Mouse (Mus musculus) midbrain, embryonic 10.5 days (tissue): ENCODE measurements around the gene Slc2a6. TPM values are rescaled to one million over a fixed set of nuclear protein-coding genes. Genes with fewer than 3 reads are reported as not detected.

ENCODE experiments used
- DNase-seq: peaks from one replicate; pipeline ENCODE4 v3.0.0-alpha.2; 2017; ENCODE audit warnings: low spot score
- H3K27ac ChIP-seq: fragments of 300-500 bp; sonication (generic); replicated peaks from 2 replicates; pipeline ENCODE4 v1.5.1; 2016; ENCODE audit warnings: mild to moderate bottlenecking
- H3K27me3 ChIP-seq: fragments of 300-500 bp; sonication (generic); 2 replicates; pipeline ENCODE4 v1.6.1; 2016; ENCODE audit warnings: low read depth, mild to moderate bottlenecking; ENCODE audit not compliant: poor library complexity, severe bottlenecking
- H3K36me3 ChIP-seq: fragments of 300-500 bp; sonication (generic); 2 replicates; pipeline ENCODE4 v1.6.1; 2016; ENCODE audit warnings: mild to moderate bottlenecking, moderate library complexity
- H3K4me1 ChIP-seq: fragments of 300-500 bp; sonication (generic); 2 replicates; pipeline ENCODE4 v1.6.1; 2016
- H3K4me3 ChIP-seq: fragments of 300-500 bp; sonication (generic); 2 replicates; pipeline ENCODE4 v1.5.1; 2016; ENCODE audit warnings: mild to moderate bottlenecking, moderate library complexity
- H3K9me3 ChIP-seq: fragments of 300-500 bp; sonication (generic); replicated peaks from 2 replicates; pipeline ENCODE4 v1.6.1; 2016; ENCODE audit warnings: mild to moderate bottlenecking
- WGBS: fragments of 180-500 bp; shearing (Covaris S2); methylation state at CpG from one replicate; pipeline ENCODE4 v1.1.7; 2016; 5-methylcytosine and 5-hydroxymethylcytosine counted together
- polyA plus RNA-seq: library from polyadenylated mRNA; unstranded; fragments of >200 nt; fragmentation: Nextera tagmentation; extraction: Ambion mirVana; gene quantifications from 2 replicates; pipeline ENCODE4 v1.2.1, GENCODE M21; 2016

Gene Slc2a6
- polyA plus RNA-seq, 1 experiment from 2014 or later, result 3.1 TPM

- no peak for DNase-seq
- Histone ChIP-seq H3K4me1 (no peaks in the 10 kb centered on the region), H3K9me3 (no peaks in the 10 kb centered on the region), H3K27me3 (no peaks in the 10 kb centered on the region), H3K27ac (no peak overlapping the region), H3K4me3 (no peak overlapping the region), H3K36me3 (no peaks in the 10 kb centered on the region)
- WGBS, result 78% methylated on average over 3 of the region's 3 CpGs
These were observed 33.9 kb downstream of the Slc2a6 start for GRCm38 (mm10) chr2:26993936-26994335.

GRCm38 (mm10) chr2:26984640-26985039 lies 43.2 kb downstream of the Slc2a6 start:
- H3K27me3 ChIP-seq, result no peaks in the 10 kb centered on the region
- H3K36me3 ChIP-seq, result no peaks in the 10 kb centered on the region
- no peak for DNase-seq
- no peaks in the 10 kb centered on the region for H3K4me1 ChIP-seq
- H3K9me3 ChIP-seq, result no peaks in the 10 kb centered on the region
- no peak overlapping the region for H3K4me3 ChIP-seq
- H3K27ac ChIP-seq, result no peak overlapping the region
- 83% methylated on average over 5 of the region's 5 CpGs for WGBS

- no peaks in the 10 kb centered on the region for H3K4me1 ChIP-seq
- no peaks in the 10 kb centered on the region for H3K27me3 ChIP-seq
- H3K36me3 ChIP-seq, result no peaks in the 10 kb centered on the region
- H3K4me3 ChIP-seq, result no peak overlapping the region
- H3K27ac ChIP-seq, result no peak overlapping the region
- H3K9me3 ChIP-seq, result no peaks in the 10 kb centered on the region
- DNase-seq, result no peak
- 80% methylated on average over 2 of the region's 2 CpGs for WGBS
These were observed 43.6 kb downstream of the Slc2a6 start for GRCm38 (mm10) chr2:26984179-26984578.

- DNase-seq, result no peak
- Histone ChIP-seq H3K4me3 (no peak overlapping the region), H3K27me3 (no peaks in the 10 kb centered on the region), H3K4me1 (no peaks in the 10 kb centered on the region), H3K9me3 (no peaks in the 10 kb centered on the region), H3K27ac (no peak overlapping the region), H3K36me3 (no peaks in the 10 kb centered on the region)
- 78% methylated on average over 1 of the region's 1 CpGs for WGBS
These were observed 47.4 kb downstream of the Slc2a6 start for GRCm38 (mm10) chr2:26980361-26980760.

DNA sequence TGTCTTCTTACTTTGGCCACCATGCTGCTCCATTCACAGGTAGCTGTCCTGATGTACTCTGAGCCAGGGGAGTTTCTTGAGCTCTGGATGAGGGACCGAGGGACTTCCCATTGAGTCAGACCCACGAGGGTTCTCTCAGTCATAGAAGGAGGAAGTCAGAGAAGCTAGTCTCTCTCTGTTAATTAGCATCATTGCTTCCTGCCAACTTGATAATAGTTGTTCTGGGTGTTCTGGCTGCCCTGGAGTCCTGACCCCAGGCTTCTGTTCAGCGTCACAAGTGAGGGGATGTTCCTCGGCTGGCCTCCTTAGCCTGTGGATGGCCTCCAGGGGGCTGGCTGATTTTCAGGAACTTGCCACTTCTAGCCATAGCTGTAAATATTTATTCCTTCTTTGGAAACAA lies 53.8 kb downstream of the Slc2a6 start:
- no peaks in the 10 kb centered on the region for H3K36me3 ChIP-seq
- no peaks in the 10 kb centered on the region for H3K9me3 ChIP-seq
- peaks cover 4% of the 10 kb centered on the region; the same call in 1 of the 2 replicates for H3K4me1 ChIP-seq
- DNase-seq, result no peak
- H3K4me3 ChIP-seq, result no peak overlapping the region
- H3K27me3 ChIP-seq, result no peaks in the 10 kb centered on the region
- no peak overlapping the region for H3K27ac ChIP-seq
- WGBS, result 72% methylated on average over 4 of the region's 4 CpGs

DNA sequence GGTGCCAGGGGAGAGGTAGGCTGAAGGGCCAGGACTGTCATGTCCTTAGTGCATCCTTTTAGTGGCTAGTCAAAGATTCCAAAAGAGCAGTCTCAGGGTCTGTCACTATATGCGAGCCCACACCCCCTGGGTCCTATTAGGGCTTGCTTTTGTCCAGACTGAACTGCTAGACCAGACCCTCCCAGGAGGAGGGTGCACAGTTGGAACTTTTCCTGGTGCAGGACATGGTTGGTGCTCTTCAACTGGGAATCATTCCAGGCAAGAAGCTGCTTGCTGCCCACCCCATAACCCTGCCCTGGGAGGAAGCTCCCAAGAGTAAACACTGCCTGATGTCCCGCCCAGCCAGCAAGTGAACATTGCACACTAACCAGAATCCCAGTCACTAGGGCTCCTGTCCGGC lies 54.7 kb downstream of the Slc2a6 start, which contains the start of gene Adamts13:
TSS of gene Adamts13 (plus strand) at position 301 of the 400 bp plus-strand sequence.
- Histone ChIP-seq H3K9me3 (no peaks in the 10 kb centered on the region), H3K27ac (no peak within 1 kb of the TSS), H3K36me3 (no peaks in the 10 kb centered on the region), H3K4me1 (peaks cover 4% of the 10 kb centered on the region; the same call in 1 of the 2 replicates), H3K27me3 (no peaks in the 10 kb centered on the region), H3K4me3 (no peak within 1 kb of the TSS)
- DNase-seq, result no peak
- 68% methylated on average over 3 of the region's 3 CpGs for WGBS

Other genes with a start within 250 kb of the Slc2a6 start
- not detected in 2 replicates for gene Abo, start 163.0 kb downstream of the Slc2a6 start, polyA plus RNA-seq
- gene Surf6, start 125.1 kb downstream of the Slc2a6 start, polyA plus RNA-seq, result 32.9 and 35.2 TPM in 2 replicates
- gene Med22, start 117.3 kb downstream of the Slc2a6 start, polyA plus RNA-seq, result 122 and 137 TPM in 2 replicates
- 595 and 683 TPM in 2 replicates for gene Rpl7a, start 117.2 kb downstream of the Slc2a6 start, polyA plus RNA-seq
- 53.6 and 58.6 TPM in 2 replicates for gene Surf2, start 111.6 kb downstream of the Slc2a6 start, polyA plus RNA-seq
- gene Surf1, start 111.5 kb downstream of the Slc2a6 start, polyA plus RNA-seq, result 47.8 and 53.0 TPM in 2 replicates
- 156 and 159 TPM in 2 replicates for gene Surf4, start 94.1 kb downstream of the Slc2a6 start, polyA plus RNA-seq
- 0.05 and 0.06 TPM in 2 replicates for gene Stkld1, start 94.0 kb downstream of the Slc2a6 start, polyA plus RNA-seq
- 52.6 and 57.7 TPM in 2 replicates for gene Rexo4, start 63.6 kb downstream of the Slc2a6 start, polyA plus RNA-seq
- gene Adamts13, start 54.6 kb downstream of the Slc2a6 start, polyA plus RNA-seq, result not detected in 2 replicates
- 90.7 and 117 TPM in 2 replicates for gene Cacfd1, start 18.1 kb downstream of the Slc2a6 start, polyA plus RNA-seq
- not detected in 2 replicates for gene Mymk, start 44.2 kb upstream of the Slc2a6 start, polyA plus RNA-seq
- gene Adamtsl2, start 51.4 kb upstream of the Slc2a6 start, polyA plus RNA-seq, result 4.8 and 6.3 TPM in 2 replicates
- gene Fam163b, start 114.5 kb upstream of the Slc2a6 start, polyA plus RNA-seq, result 0.06 and 0.22 TPM in 2 replicates
- gene Dbh, start 137.2 kb upstream of the Slc2a6 start, polyA plus RNA-seq, result 1.1 TPM in 2 replicates
- 1.0 and 3.7 TPM in 2 replicates for gene Sardh, start 220.3 kb upstream of the Slc2a6 start, polyA plus RNA-seq